Mouse (Mus musculus): ENCODE results near the gene Abr. TPM values are rescaled to one million over a fixed set of nuclear protein-coding genes. Genes with fewer than 3 reads are reported as not detected.
A peak's percentile ranks its signal among the peaks of the same experiment; 100 is the strongest.

The Abr gene
- polyA plus RNA-seq, 1 experiment from 2014 or later = 136 TPM

GRCm38 (mm10) chr11:76569436-76569835 is 52.7 kb downstream of the Abr start:
- ATAC-seq (ENCODE audit: low FRiP score, low TSS enrichment) (no peak), DNase-seq (no peak)
- Histone ChIP-seq H3K27ac (replicated peaks; ENCODE audit: low read depth, low read length) (no peak overlapping the region), H3K27me3 (ENCODE audit: control insufficient read depth, insufficient read depth, low read length) (peaks cover 6% of the 10 kb centered on the region; the same call in 1 of the 2 replicates), H3K9me3 (ENCODE audit: control insufficient read depth, low read length) (no peaks in the 10 kb centered on the region), H3K4me2 (ENCODE audit: low read length) (peak overlapping the region; percentile 98), H3K9ac (replicated peaks; ENCODE audit: low read length) (no peak overlapping the region; the same call in 1 of the 2 replicates), H3K4me1 (ENCODE audit: control insufficient read depth, insufficient read depth, low read length) (peaks cover 30% of the 10 kb centered on the region), H3K36me3 (ENCODE audit: control insufficient read depth, insufficient read depth, low read length) (no peaks in the 10 kb centered on the region), H3K4me3 (replicated peaks; ENCODE audit: low read depth, low read length) (peak overlapping the region; percentile 60; the same call in 1 of the 2 replicates)
- 15% methylated on average over 3 of the region's 3 CpGs for WGBS

- H3K4me2 ChIP-seq (ENCODE audit: low read length) = no peak overlapping the region
- no peak for ATAC-seq (ENCODE audit: low FRiP score, low TSS enrichment)
- no peak overlapping the region for H3K4me3 ChIP-seq (replicated peaks; ENCODE audit: low read depth, low read length)
- no peak overlapping the region for H3K27ac ChIP-seq (replicated peaks; ENCODE audit: low read depth, low read length)
- no peaks in the 10 kb centered on the region for H3K9me3 ChIP-seq (ENCODE audit: control insufficient read depth, low read length)
- no peak for DNase-seq
- H3K4me1 ChIP-seq (ENCODE audit: control insufficient read depth, insufficient read depth, low read length) = peaks cover 29% of the 10 kb centered on the region
- 71% methylated on average over 3 of the region's 3 CpGs for WGBS
- no peak overlapping the region for H3K9ac ChIP-seq (replicated peaks; ENCODE audit: low read length)
- no peaks in the 10 kb centered on the region for H3K27me3 ChIP-seq (ENCODE audit: control insufficient read depth, insufficient read depth, low read length)
- H3K36me3 ChIP-seq (ENCODE audit: control insufficient read depth, insufficient read depth, low read length) = no peaks in the 10 kb centered on the region
Observed at GRCm38 (mm10) chr11:76566081-76566480, 56.0 kb downstream of the Abr start.

- DNase-seq (no peak), ATAC-seq (ENCODE audit: low FRiP score, low TSS enrichment) (no peak)
- WGBS = 33% methylated on average over 3 of the region's 3 CpGs
- Histone ChIP-seq H3K4me3 (replicated peaks; ENCODE audit: low read depth, low read length) (no peak overlapping the region), H3K4me2 (ENCODE audit: low read length) (no peak overlapping the region), H3K9me3 (ENCODE audit: control insufficient read depth, low read length) (no peaks in the 10 kb centered on the region), H3K27me3 (ENCODE audit: control insufficient read depth, insufficient read depth, low read length) (no peaks in the 10 kb centered on the region), H3K4me1 (ENCODE audit: control insufficient read depth, insufficient read depth, low read length) (peaks cover 8% of the 10 kb centered on the region; the same call in 1 of the 2 replicates), H3K9ac (replicated peaks; ENCODE audit: low read length) (no peak overlapping the region), H3K27ac (replicated peaks; ENCODE audit: low read depth, low read length) (no peak overlapping the region), H3K36me3 (ENCODE audit: control insufficient read depth, insufficient read depth, low read length) (peaks cover 6% of the 10 kb centered on the region; the same call in 1 of the 2 replicates)
Observed at GRCm38 (mm10) chr11:76562584-76562983, 59.5 kb downstream of the Abr start.

- Histone ChIP-seq H3K36me3 (ENCODE audit: control insufficient read depth, insufficient read depth, low read length) (peaks cover 6% of the 10 kb centered on the region; the same call in 1 of the 2 replicates), H3K9ac (replicated peaks; ENCODE audit: low read length) (no peak overlapping the region), H3K27ac (replicated peaks; ENCODE audit: low read depth, low read length) (no peak overlapping the region), H3K4me1 (ENCODE audit: control insufficient read depth, insufficient read depth, low read length) (peaks cover 8% of the 10 kb centered on the region; the same call in 1 of the 2 replicates), H3K4me3 (replicated peaks; ENCODE audit: low read depth, low read length) (no peak overlapping the region), H3K27me3 (ENCODE audit: control insufficient read depth, insufficient read depth, low read length) (no peaks in the 10 kb centered on the region), H3K4me2 (ENCODE audit: low read length) (no peak overlapping the region), H3K9me3 (ENCODE audit: control insufficient read depth, low read length) (no peaks in the 10 kb centered on the region)
- 25% methylated on average over 4 of the region's 4 CpGs for WGBS
- ATAC-seq (ENCODE audit: low FRiP score, low TSS enrichment) = no peak
- DNase-seq = no peak
Observed at GRCm38 (mm10) chr11:76562165-76562564, 59.9 kb downstream of the Abr start.

- ATAC-seq (ENCODE audit: low FRiP score, low TSS enrichment) = no peak
- Histone ChIP-seq H3K9ac (replicated peaks; ENCODE audit: low read length) (no peak overlapping the region), H3K4me1 (ENCODE audit: control insufficient read depth, insufficient read depth, low read length) (peaks cover 6% of the 10 kb centered on the region; the same call in 1 of the 2 replicates), H3K27ac (replicated peaks; ENCODE audit: low read depth, low read length) (no peak overlapping the region), H3K36me3 (ENCODE audit: control insufficient read depth, insufficient read depth, low read length) (peaks cover 6% of the 10 kb centered on the region; the same call in 1 of the 2 replicates), H3K4me2 (ENCODE audit: low read length) (no peak overlapping the region), H3K9me3 (ENCODE audit: control insufficient read depth, low read length) (no peaks in the 10 kb centered on the region), H3K4me3 (replicated peaks; ENCODE audit: low read depth, low read length) (no peak overlapping the region), H3K27me3 (ENCODE audit: control insufficient read depth, insufficient read depth, low read length) (no peaks in the 10 kb centered on the region)
- no peak for DNase-seq
- 67% methylated on average over 4 of the region's 4 CpGs for WGBS
Observed at GRCm38 (mm10) chr11:76557837-76558236, 64.3 kb downstream of the Abr start.

GRCm38 (mm10) chr11:76548153-76548721 is 73.9 kb downstream of the Abr start:
- no peak overlapping the region for H3K9ac ChIP-seq (replicated peaks; ENCODE audit: low read length)
- ATAC-seq (ENCODE audit: low FRiP score, low TSS enrichment) = no peak
- H3K36me3 ChIP-seq (ENCODE audit: control insufficient read depth, insufficient read depth, low read length) = no peaks in the 10 kb centered on the region
- H3K9me3 ChIP-seq (ENCODE audit: control insufficient read depth, low read length) = no peaks in the 10 kb centered on the region
- H3K27me3 ChIP-seq (ENCODE audit: control insufficient read depth, insufficient read depth, low read length) = no peaks in the 10 kb centered on the region
- no peak overlapping the region for H3K27ac ChIP-seq (replicated peaks; ENCODE audit: low read depth, low read length)
- no peak for DNase-seq
- WGBS = 82% methylated on average over 4 of the region's 4 CpGs
- H3K4me1 ChIP-seq (ENCODE audit: control insufficient read depth, insufficient read depth, low read length) = 0 out of 2 replicates have a peak, but pooled peaks cover 6% of the 10 kb centered on the region
- no peak overlapping the region for H3K4me2 ChIP-seq (ENCODE audit: low read length)
- no peak overlapping the region for H3K4me3 ChIP-seq (replicated peaks; ENCODE audit: low read depth, low read length)

- H3K27ac ChIP-seq (replicated peaks; ENCODE audit: low read depth, low read length) = no peak overlapping the region
- ATAC-seq (ENCODE audit: low FRiP score, low TSS enrichment) = no peak
- no peaks in the 10 kb centered on the region for H3K9me3 ChIP-seq (ENCODE audit: control insufficient read depth, low read length)
- H3K4me1 ChIP-seq (ENCODE audit: control insufficient read depth, insufficient read depth, low read length) = 0 out of 2 replicates have a peak, but pooled peaks cover 6% of the 10 kb centered on the region
- H3K36me3 ChIP-seq (ENCODE audit: control insufficient read depth, insufficient read depth, low read length) = no peaks in the 10 kb centered on the region
- no peak overlapping the region for H3K9ac ChIP-seq (replicated peaks; ENCODE audit: low read length)
- no peak overlapping the region for H3K4me2 ChIP-seq (ENCODE audit: low read length)
- H3K27me3 ChIP-seq (ENCODE audit: control insufficient read depth, insufficient read depth, low read length) = no peaks in the 10 kb centered on the region
- DNase-seq = no peak
- no peak overlapping the region for H3K4me3 ChIP-seq (replicated peaks; ENCODE audit: low read depth, low read length)
- 71% methylated on average over 5 of the region's 5 CpGs for WGBS
Observed at GRCm38 (mm10) chr11:76547420-76547819, 74.7 kb downstream of the Abr start.

GRCm38 (mm10) chr11:76546431-76546830 is 75.7 kb downstream of the Abr start:
- H3K27ac ChIP-seq (replicated peaks; ENCODE audit: low read depth, low read length) = no peak overlapping the region
- 75% methylated on average over 4 of the region's 4 CpGs for WGBS
- no peak overlapping the region for H3K4me3 ChIP-seq (replicated peaks; ENCODE audit: low read depth, low read length)
- DNase-seq = no peak
- ATAC-seq (ENCODE audit: low FRiP score, low TSS enrichment) = no peak
- H3K36me3 ChIP-seq (ENCODE audit: control insufficient read depth, insufficient read depth, low read length) = no peaks in the 10 kb centered on the region
- H3K9ac ChIP-seq (replicated peaks; ENCODE audit: low read length) = no peak overlapping the region
- 0 out of 2 replicates have a peak, but pooled peaks cover 6% of the 10 kb centered on the region for H3K4me1 ChIP-seq (ENCODE audit: control insufficient read depth, insufficient read depth, low read length)
- no peaks in the 10 kb centered on the region for H3K9me3 ChIP-seq (ENCODE audit: control insufficient read depth, low read length)
- H3K4me2 ChIP-seq (ENCODE audit: low read length) = no peak overlapping the region
- H3K27me3 ChIP-seq (ENCODE audit: control insufficient read depth, insufficient read depth, low read length) = no peaks in the 10 kb centered on the region

GRCm38 (mm10) chr11:76543300-76543699 is 78.8 kb downstream of the Abr start:
- Histone ChIP-seq H3K4me3 (replicated peaks; ENCODE audit: low read depth, low read length) (no peak overlapping the region), H3K36me3 (ENCODE audit: control insufficient read depth, insufficient read depth, low read length) (no peaks in the 10 kb centered on the region), H3K27me3 (ENCODE audit: control insufficient read depth, insufficient read depth, low read length) (no peaks in the 10 kb centered on the region), H3K27ac (replicated peaks; ENCODE audit: low read depth, low read length) (no peak overlapping the region), H3K9me3 (ENCODE audit: control insufficient read depth, low read length) (no peaks in the 10 kb centered on the region), H3K4me2 (ENCODE audit: low read length) (no peak overlapping the region), H3K9ac (replicated peaks; ENCODE audit: low read length) (no peak overlapping the region), H3K4me1 (ENCODE audit: control insufficient read depth, insufficient read depth, low read length) (0 out of 2 replicates have a peak, but pooled peaks cover 6% of the 10 kb centered on the region)
- DNase-seq = no peak
- WGBS = 83% methylated on average over 5 of the region's 5 CpGs
- ATAC-seq (ENCODE audit: low FRiP score, low TSS enrichment) = no peak

All from midbrain, embryonic 14.5 days (tissue).